19 mouse cellular contexts compared by ENCODE assay signal in genomic region chr13:24948870-24949269, GRCm38 (mm10).
"Had no signal": no experiment of that assay in that cellular context is flagged by ENCODE, and none has a peak within 500 bp of the region (broad histone marks: within the 10 kb centered on the region; RNA-seq: fewer than 3 reads in every experiment).

No protein-coding gene starts in this region.

- H3K9ac ChIP-seq: limb, embryonic 12.5 days; limb, embryonic 15.5 days; liver, embryonic 14.5 days; lung, embryonic 15.5 days; stomach, embryonic 15.5 days had no signal

- H3K36me3 ChIP-seq: limb, embryonic 12.5 days; limb, embryonic 15.5 days; lung, embryonic 15.5 days; stomach, embryonic 15.5 days had no signal

- DNase-seq: kidney, adult 18-20 months; kidney, adult 9 months; kidney, postnatal 14 days; kidney, postnatal 4 days; left cerebral cortex, postnatal 4 days; lung, adult 18-20 months; lung, postnatal 14 days; lung, postnatal 4 days; midbrain, embryonic 14.5 days; right cerebral cortex, adult 18-20 months; right cerebral cortex, postnatal 14 days; right cerebral cortex, postnatal 4 days; thymus, postnatal 25 days had no signal

- H3K4me3 ChIP-seq: limb, embryonic 12.5 days; limb, embryonic 15.5 days; lung, embryonic 15.5 days; stomach, embryonic 15.5 days had no signal

- H3K4me2 ChIP-seq: limb, embryonic 12.5 days; limb, embryonic 15.5 days; lung, embryonic 15.5 days; midbrain, embryonic 11.5 days; stomach, embryonic 15.5 days had no signal

- H3K4me1 ChIP-seq: limb, embryonic 12.5 days; limb, embryonic 15.5 days; stomach, embryonic 15.5 days had no signal

- H3K9me3 ChIP-seq: limb, embryonic 12.5 days; limb, embryonic 15.5 days; lung, embryonic 15.5 days; stomach, embryonic 15.5 days had no signal

- H3K27ac ChIP-seq: limb, embryonic 12.5 days; limb, embryonic 15.5 days; liver, embryonic 14.5 days; stomach, embryonic 15.5 days had no signal

- H3K27me3 ChIP-seq: limb, embryonic 12.5 days; limb, embryonic 15.5 days; lung, embryonic 15.5 days; stomach, embryonic 15.5 days had no signal
